Mouse (Mus musculus) ovary, postnatal 14 days (tissue): ENCODE measurements around the gene Efcab5.
"Not testable (repeated sequence)": the region's sequence is repeated elsewhere in the genome, so short reads cannot be mapped to it uniquely, and the experiment has no call there.

Experiments
- DNase-seq: peaks from one replicate; pipeline ENCODE4 v3.0.0; 2022; ENCODE audit warnings: low spot score

Efcab5 gene

GRCm38 (mm10) chr11:77095206-77095605 is 93.6 kb downstream of the Efcab5 start:
- no peak for DNase-seq

GRCm38 (mm10) chr11:77094136-77094535 is 94.6 kb downstream of the Efcab5 start:
- no peak for DNase-seq

- peak; percentile 33 for DNase-seq
These were observed 95.6 kb downstream of the Efcab5 start for GRCm38 (mm10) chr11:77093208-77093607.

- no peak for DNase-seq
These were observed 99.6 kb downstream of the Efcab5 start for GRCm38 (mm10) chr11:77089162-77089561.

GRCm38 (mm10) chr11:77087004-77087403 is 101.8 kb downstream of the Efcab5 start:
- DNase-seq, result no peak

GRCm38 (mm10) chr11:77084001-77084682 is 104.6 kb downstream of the Efcab5 start:
- no peak for DNase-seq

- no peak for DNase-seq
These were observed 109.4 kb downstream of the Efcab5 start for GRCm38 (mm10) chr11:77079361-77079760.

- DNase-seq, result peak; percentile 84
These were observed 110.3 kb downstream of the Efcab5 start, which contains the start of gene Nsrp1 for GRCm38 (mm10) chr11:77078273-77079134. Gene Nsrp1, minus strand, starts transcription at chr11:77078435.

GRCm38 (mm10) chr11:77077792-77078191 is 111.0 kb downstream of the Efcab5 start:
- DNase-seq, result no peak

- DNase-seq, result not testable (repeated sequence)
These were observed 111.4 kb downstream of the Efcab5 start for GRCm38 (mm10) chr11:77077331-77077730.

GRCm38 (mm10) chr11:77070721-77071120 is 118.0 kb downstream of the Efcab5 start:
- no peak for DNase-seq

- no peak for DNase-seq
These were observed 119.9 kb downstream of the Efcab5 start for GRCm38 (mm10) chr11:77068825-77069224.

- DNase-seq, result no peak
These were observed 125.4 kb downstream of the Efcab5 start for GRCm38 (mm10) chr11:77063406-77063805.

GRCm38 (mm10) chr11:77061951-77062350 is 126.8 kb downstream of the Efcab5 start:
- no peak for DNase-seq

GRCm38 (mm10) chr11:77042816-77043215 is 146.0 kb downstream of the Efcab5 start:
- DNase-seq, result no peak

- DNase-seq, result no peak
These were observed 146.9 kb downstream of the Efcab5 start for GRCm38 (mm10) chr11:77041891-77042290.
